Mouse (Mus musculus) limb, embryonic 13.5 days (tissue): ENCODE data around the gene Tlk1. TPM values are rescaled to one million over a fixed set of nuclear protein-coding genes. Genes with fewer than 3 reads are reported as not detected.

Source experiments
- ATAC-seq: fragments of 200-750 bp; cut with Nextera tagmentation; 2 replicates; pipeline ENCODE4 v1.8.0; 2017; ENCODE audit warnings: low read depth, moderate number of reproducible peaks, moderate TSS enrichment; ENCODE audit not compliant: low FRiP score
- H3K27ac ChIP-seq: fragments of 300-500 bp; sonication (generic); 2 replicates; pipeline ENCODE4 v1.5.1; 2015; ENCODE audit warnings: inconsistent platforms, mild to moderate bottlenecking, moderate library complexity
- H3K27me3 ChIP-seq: fragments of 300-500 bp; sonication (generic); 2 replicates; pipeline ENCODE4 v1.6.1; 2015; ENCODE audit warnings: mild to moderate bottlenecking, inconsistent platforms
- H3K36me3 ChIP-seq: fragments of 300-500 bp; sonication (generic); 2 replicates; pipeline ENCODE4 v1.6.1; 2015; ENCODE audit warnings: inconsistent platforms, mild to moderate bottlenecking, moderate library complexity
- H3K4me1 ChIP-seq: fragments of 300-500 bp; sonication (generic); 2 replicates; pipeline ENCODE4 v1.6.1; 2015; ENCODE audit warnings: inconsistent platforms
- H3K4me2 ChIP-seq: fragments of 300-500 bp; sonication (generic); replicated peaks from 2 replicates; pipeline ENCODE4 v1.6.1; 2015; ENCODE audit warnings: inconsistent platforms, mild to moderate bottlenecking, moderate library complexity
- H3K4me3 ChIP-seq: fragments of 300-500 bp; sonication (generic); 2 replicates; pipeline ENCODE4 v1.5.1; 2015; ENCODE audit warnings: moderate library complexity, mild to moderate bottlenecking, inconsistent platforms
- H3K9ac ChIP-seq: fragments of 300-500 bp; sonication (generic); 2 replicates; pipeline ENCODE4 v1.6.1; 2015; ENCODE audit warnings: mild to moderate bottlenecking, inconsistent platforms
- H3K9me3 ChIP-seq: fragments of 300-500 bp; sonication (generic); 2 replicates; pipeline ENCODE4 v1.6.1; 2016; ENCODE audit warnings: inconsistent platforms
- whole genome bisulfite sequencing: fragments of 180-500 bp; shearing (Covaris S2); methylation state at CpG from one replicate; pipeline ENCODE4 v1.1.7; 2015; 5-methylcytosine and 5-hydroxymethylcytosine counted together
- polyA plus RNA-seq: library from polyadenylated mRNA; unstranded; fragments of >200 nt; fragmentation: Nextera tagmentation; extraction: Ambion mirVana; gene quantifications from 2 replicates; pipeline ENCODE4 v1.2.1, GENCODE M21; 2015

Gene Tlk1
- polyA plus RNA-seq, 1 experiment from 2014 or later = 30.6 TPM

DNA sequence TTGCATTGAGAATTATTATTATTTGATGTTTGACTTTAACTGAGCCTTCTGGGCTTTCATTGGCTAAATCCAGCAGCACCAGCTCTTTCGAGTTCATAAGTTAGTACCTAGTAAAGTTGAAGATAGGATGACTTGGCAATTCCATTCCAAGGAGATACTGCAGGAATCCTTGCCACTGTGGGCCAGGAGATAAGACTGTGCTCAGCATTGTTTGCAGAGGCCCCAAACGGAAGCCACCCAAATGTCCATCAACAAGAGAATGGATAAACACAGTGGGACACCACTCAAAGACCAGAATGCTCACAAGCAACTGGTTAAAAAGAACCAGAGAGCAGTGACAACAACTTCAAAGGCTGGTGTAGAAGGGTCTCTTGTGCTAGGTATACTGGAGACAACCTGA lies 5.2 kb upstream of the Tlk1 start:
- Histone ChIP-seq H3K9me3 (no peaks in the 10 kb centered on the region), H3K36me3 (no peaks in the 10 kb centered on the region), H3K27me3 (no peaks in the 10 kb centered on the region), H3K27ac (no peak overlapping the region), H3K4me2 (no peak overlapping the region), H3K4me1 (no peaks in the 10 kb centered on the region), H3K9ac (no peak overlapping the region), H3K4me3 (no peak overlapping the region)
- WGBS = 66% methylated on average over 2 of the region's 2 CpGs
- no peak for ATAC-seq

DNA sequence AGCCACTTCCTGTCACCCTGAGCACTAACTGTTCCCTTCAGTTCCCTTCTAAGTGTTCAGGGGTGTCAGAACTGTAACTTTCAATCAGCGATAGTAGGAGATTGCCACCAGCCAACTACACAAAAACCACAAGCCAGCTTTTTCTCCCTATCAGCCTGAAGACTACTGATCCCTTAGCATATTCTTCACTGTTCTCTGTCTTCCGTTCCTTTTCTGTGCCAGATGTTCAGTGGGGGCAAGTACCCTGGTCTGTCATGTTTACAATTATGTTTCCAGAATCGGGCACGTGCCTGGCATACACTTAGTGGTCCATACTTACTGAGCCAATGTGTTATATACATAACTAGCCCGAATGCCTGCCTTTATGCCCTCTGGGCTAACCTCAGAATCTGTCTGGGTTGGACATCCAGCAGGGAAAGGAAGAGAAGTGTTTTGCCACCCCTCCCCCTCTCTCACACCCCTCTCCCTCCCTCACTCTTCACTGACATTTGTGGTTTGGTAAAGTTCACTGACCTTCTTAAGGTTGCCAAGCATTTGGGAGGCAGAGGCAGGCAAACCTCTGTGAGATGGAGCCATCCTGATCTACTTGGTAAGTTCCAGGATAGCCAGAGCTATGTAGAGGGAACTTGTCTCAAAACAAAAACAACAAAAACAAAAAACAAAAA lies 4.5 kb upstream of the Tlk1 start:
- H3K27me3 ChIP-seq = no peaks in the 10 kb centered on the region
- WGBS = 83% methylated on average over 5 of the region's 5 CpGs
- ATAC-seq = no peak
- H3K9ac ChIP-seq = no peak overlapping the region
- H3K4me2 ChIP-seq = no peak overlapping the region
- H3K4me3 ChIP-seq = no peak overlapping the region
- H3K36me3 ChIP-seq = no peaks in the 10 kb centered on the region
- H3K27ac ChIP-seq = no peak overlapping the region
- no peaks in the 10 kb centered on the region for H3K9me3 ChIP-seq
- no peaks in the 10 kb centered on the region for H3K4me1 ChIP-seq

DNA sequence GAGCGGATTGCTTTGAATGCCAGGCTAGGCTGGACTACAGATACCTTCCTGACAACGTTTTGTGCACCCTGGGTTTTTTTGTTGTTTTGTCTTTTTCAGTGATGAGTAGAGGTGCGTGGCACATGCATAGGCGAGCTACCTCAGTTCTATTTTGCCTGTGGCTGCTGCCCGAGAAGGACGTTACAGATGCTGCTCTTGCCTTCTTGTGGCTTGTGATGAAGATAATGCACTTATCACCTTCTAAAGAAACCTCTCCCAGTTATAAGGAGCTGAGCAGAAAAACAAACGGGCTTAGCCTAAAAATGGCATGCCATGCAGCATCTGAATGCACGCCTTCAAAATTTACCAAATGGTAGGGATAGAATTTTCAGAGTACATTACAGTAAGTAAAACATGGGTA lies 2.3 kb upstream of the Tlk1 start:
- H3K36me3 ChIP-seq = no peaks in the 10 kb centered on the region
- peaks cover 7% of the 10 kb centered on the region for H3K4me1 ChIP-seq
- H3K9me3 ChIP-seq = no peaks in the 10 kb centered on the region
- 88% methylated on average over 8 of the region's 8 CpGs for WGBS
- H3K27ac ChIP-seq = no peak overlapping the region
- H3K27me3 ChIP-seq = no peaks in the 10 kb centered on the region
- H3K9ac ChIP-seq = no peak overlapping the region
- no peak overlapping the region for H3K4me3 ChIP-seq
- no peak overlapping the region for H3K4me2 ChIP-seq
- no peak for ATAC-seq

DNA sequence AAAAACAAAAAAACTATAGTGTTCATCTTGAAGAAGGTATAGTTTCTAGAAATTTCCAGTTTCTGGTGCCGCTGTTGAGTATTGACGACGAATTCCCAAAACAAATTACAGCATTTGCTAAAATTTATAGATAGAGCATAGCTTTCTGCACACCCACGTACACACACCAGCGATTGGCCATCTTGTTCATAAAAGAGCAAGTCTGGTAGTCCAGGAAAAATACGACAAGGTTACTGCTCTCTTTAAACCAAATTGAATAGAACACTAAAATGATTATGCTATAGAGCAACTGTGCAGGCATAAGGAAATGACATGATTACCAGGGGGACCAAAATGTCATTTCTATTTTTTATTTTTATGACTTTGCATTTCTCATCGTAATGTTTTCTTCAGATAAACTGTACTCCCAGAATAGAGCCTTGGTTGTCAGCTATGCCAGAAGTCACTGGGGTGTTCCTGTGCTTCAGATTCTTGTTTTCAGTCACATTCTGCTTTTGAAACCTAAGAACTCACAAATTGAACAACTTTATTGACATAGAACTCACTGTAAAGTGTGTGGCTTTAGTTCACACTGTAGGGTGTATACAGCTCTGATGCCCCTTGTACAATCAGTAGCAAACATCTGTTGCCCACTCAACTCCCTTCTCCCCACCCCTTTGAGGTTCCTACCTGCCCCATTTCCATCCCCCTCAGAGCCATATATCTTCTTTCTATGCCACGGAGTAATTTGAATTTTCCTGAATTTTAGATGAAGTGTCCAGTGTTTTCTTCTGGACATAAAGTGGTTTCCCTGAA lies 1.1 kb upstream of the Tlk1 start:
- Histone ChIP-seq H3K27ac (no peak overlapping the region), H3K36me3 (no peaks in the 10 kb centered on the region), H3K27me3 (no peaks in the 10 kb centered on the region), H3K9me3 (no peaks in the 10 kb centered on the region), H3K9ac (no peak overlapping the region), H3K4me3 (peak overlapping the region; percentile 22), H3K4me2 (peak overlapping the region; percentile 68), H3K4me1 (peaks cover 11% of the 10 kb centered on the region)
- no peak for ATAC-seq
- 62% methylated on average over 8 of the region's 8 CpGs for WGBS

DNA sequence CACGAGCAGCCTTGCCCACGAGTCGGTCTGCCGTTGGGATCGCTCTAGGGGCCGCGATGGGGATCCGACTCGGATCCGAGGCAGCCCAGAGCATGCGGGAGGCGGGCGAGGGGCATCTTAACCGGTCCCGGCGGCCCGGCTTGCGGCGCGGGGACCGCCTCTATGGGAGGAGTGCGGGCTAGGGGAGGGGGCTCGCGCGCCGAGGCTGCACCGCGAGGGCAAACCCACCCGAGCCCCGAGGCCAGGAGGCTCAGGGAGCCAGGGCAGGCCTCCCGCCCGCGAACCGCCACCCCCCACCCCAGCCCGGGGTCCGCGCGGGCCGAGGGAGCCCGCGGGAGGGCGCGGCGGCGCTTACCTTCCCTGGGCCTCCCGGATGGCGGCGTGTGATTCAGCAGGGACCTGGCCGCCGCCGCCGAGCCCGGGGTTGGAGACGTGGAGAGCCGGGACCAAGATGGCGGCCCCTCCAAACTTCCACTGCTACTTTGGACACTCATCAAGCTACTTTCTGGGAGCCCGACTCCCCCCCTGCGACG lies 624 bp downstream of the Tlk1 start:
- no peaks in the 10 kb centered on the region for H3K9me3 ChIP-seq
- H3K4me3 ChIP-seq = peak overlapping the region; percentile 88
- H3K27ac ChIP-seq = peak overlapping the region; percentile 100
- no peaks in the 10 kb centered on the region for H3K36me3 ChIP-seq
- H3K27me3 ChIP-seq = no peaks in the 10 kb centered on the region
- ATAC-seq = peak; percentile 86
- H3K4me1 ChIP-seq = peaks cover 11% of the 10 kb centered on the region
- H3K9ac ChIP-seq = peak overlapping the region; percentile 98
- WGBS = under 1% methylated on average over 39 of the region's 59 CpGs
- H3K4me2 ChIP-seq = peak overlapping the region; percentile 68

DNA sequence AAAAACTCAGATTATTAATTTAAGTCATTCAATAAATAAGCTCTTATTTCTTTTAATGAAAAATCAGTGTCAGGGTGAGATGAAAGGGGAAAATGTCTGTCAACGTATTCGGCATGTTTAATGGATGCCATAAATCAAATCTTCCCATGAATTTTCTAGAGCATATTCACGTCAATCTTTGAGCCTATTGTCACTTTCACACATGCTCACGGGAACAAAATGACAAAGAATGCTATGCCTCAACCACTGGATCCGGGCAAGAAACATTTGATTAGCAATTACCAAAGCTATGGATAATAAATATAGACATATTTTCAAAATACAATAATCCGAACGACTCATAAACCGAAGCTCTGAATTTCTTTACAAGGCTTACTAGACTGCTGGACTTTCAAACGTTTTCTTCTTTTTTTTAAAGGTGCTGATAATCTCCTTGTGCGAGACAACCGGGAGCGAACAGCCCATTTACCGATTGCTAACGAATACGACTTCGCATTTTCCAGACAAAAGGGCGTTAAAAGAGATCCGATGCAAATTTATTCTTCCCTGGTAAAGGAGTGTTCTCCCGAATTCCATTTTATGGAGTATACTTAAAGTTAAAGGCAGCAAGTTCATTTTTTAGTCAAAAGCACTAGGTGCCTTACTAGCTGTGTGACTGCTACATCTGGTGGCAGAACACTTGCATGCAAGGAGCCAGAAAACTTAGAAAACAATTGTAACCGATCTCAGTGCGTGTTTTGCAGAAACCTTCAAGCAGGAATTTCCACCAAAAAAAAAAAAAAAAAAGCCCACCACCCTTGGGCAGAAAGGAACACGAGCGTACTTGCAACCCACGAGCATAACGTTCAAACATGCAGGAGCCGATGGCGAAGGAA lies 1.4 kb downstream of the Tlk1 start:
- peak overlapping the region; percentile 100 for H3K27ac ChIP-seq
- no peaks in the 10 kb centered on the region for H3K9me3 ChIP-seq
- ATAC-seq = peak; percentile 8; the same call in 1 of the 2 replicates
- H3K4me1 ChIP-seq = peaks cover 11% of the 10 kb centered on the region
- H3K27me3 ChIP-seq = no peaks in the 10 kb centered on the region
- H3K4me2 ChIP-seq = peak overlapping the region; percentile 68
- peak overlapping the region; percentile 98 for H3K9ac ChIP-seq
- H3K36me3 ChIP-seq = no peaks in the 10 kb centered on the region
- under 1% methylated on average over 27 of the region's 27 CpGs for WGBS
- H3K4me3 ChIP-seq = peak overlapping the region; percentile 88

DNA sequence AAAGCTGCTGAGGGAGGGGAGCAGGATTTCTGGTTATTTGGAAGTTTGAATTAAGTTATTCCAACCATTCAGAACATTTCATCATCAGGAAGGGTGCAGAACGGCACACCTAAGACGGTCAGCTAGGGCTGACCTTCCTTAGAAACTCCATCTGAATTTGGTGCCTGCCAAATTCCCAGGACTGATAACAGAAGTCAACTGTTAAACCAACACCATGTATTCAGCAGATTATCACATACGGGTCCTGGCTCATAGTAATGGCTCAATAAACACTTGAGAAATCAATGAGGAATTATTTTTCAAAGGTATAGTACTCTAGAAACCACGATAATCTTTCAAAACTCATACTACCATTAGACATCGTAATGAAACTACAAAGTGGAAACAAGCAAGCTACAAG lies 2.1 kb downstream of the Tlk1 start:
- Histone ChIP-seq H3K27ac (no peak overlapping the region), H3K4me3 (peak overlapping the region; percentile 88), H3K4me2 (peak overlapping the region; percentile 68), H3K9me3 (no peaks in the 10 kb centered on the region), H3K27me3 (no peaks in the 10 kb centered on the region), H3K36me3 (no peaks in the 10 kb centered on the region), H3K4me1 (peaks cover 11% of the 10 kb centered on the region), H3K9ac (no peak overlapping the region)
- no peak for ATAC-seq
- 43% methylated on average over 5 of the region's 5 CpGs for WGBS

DNA sequence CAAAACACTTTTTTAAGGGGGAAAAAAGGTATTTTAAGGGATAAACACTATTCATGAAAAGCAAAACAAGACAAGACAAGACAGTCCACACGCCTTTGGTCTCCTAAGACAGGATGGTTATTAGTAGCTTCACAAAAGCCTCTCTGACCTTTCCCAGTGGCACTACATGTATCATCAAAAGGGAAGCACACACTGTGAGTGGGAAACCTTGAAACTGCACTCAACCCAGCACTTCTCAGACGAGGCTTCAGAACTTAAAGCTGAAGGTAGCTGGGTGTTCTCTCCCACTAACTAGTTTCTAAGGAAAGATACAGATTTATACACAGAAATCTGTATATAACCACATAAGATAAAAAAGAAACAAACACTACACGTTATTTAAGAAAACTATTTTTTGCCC lies 8.6 kb downstream of the Tlk1 start:
- 64% methylated on average over 3 of the region's 3 CpGs for WGBS
- no peak overlapping the region for H3K9ac ChIP-seq
- ATAC-seq = no peak
- no peaks in the 10 kb centered on the region for H3K27me3 ChIP-seq
- no peak overlapping the region for H3K4me2 ChIP-seq
- no peak overlapping the region for H3K27ac ChIP-seq
- H3K36me3 ChIP-seq = no peaks in the 10 kb centered on the region
- no peaks in the 10 kb centered on the region for H3K9me3 ChIP-seq
- H3K4me1 ChIP-seq = peaks cover under 1% of the 10 kb centered on the region; the same call in 1 of the 2 replicates
- no peak overlapping the region for H3K4me3 ChIP-seq

DNA sequence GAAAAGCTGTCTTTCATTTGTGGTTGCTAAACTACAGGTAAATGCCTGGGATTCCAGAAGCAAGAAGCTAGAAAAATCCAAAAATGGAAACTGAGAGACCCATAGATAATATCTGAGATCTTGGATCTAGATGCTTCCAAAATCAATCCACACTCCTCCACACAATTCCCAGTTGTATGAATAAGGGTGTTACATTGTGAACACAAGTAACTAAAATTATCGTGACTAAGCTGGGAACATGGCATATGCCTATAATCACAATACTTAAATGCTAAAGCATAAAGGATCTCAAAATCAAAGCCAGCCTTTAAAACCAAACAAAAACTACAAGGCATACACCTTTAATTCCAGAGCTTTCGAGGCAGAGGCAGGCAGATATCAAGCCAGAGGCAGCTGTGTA lies 9.5 kb downstream of the Tlk1 start:
- ATAC-seq = no peak
- Histone ChIP-seq H3K9ac (no peak overlapping the region), H3K27me3 (no peaks in the 10 kb centered on the region), H3K36me3 (no peaks in the 10 kb centered on the region), H3K27ac (no peak overlapping the region), H3K4me1 (0 out of 2 replicates have a peak, but pooled peaks cover 3% of the 10 kb centered on the region), H3K4me2 (no peak overlapping the region), H3K9me3 (no peaks in the 10 kb centered on the region), H3K4me3 (no peak overlapping the region)
- WGBS = 83% methylated on average over 2 of the region's 2 CpGs

DNA sequence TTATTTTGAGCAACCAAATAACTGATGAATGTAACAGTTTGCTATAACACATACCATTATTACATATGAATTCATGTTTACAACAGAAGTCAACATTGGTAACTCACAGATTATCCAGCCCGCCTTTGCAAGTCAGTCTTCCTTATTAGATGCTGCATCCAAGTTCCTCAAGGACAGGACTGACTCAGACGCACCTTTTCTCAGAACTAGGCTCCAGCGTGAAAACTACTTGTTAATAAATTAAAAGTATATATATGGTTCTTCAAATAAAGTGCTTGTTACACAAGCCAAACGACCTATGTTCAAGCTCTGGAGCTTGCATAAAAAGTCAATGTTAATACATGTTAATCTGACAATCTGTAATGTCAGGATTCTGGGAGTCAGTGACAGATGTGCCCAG lies 11.9 kb downstream of the Tlk1 start:
- H3K27me3 ChIP-seq = no peaks in the 10 kb centered on the region
- no peak overlapping the region for H3K4me3 ChIP-seq
- no peak overlapping the region for H3K4me2 ChIP-seq
- no peaks in the 10 kb centered on the region for H3K36me3 ChIP-seq
- no peak overlapping the region for H3K27ac ChIP-seq
- H3K9me3 ChIP-seq = no peaks in the 10 kb centered on the region
- H3K9ac ChIP-seq = no peak overlapping the region
- 0 out of 2 replicates have a peak, but pooled peaks cover 8% of the 10 kb centered on the region for H3K4me1 ChIP-seq
- WGBS = 76% methylated on average over 4 of the region's 4 CpGs
- ATAC-seq = no peak

DNA sequence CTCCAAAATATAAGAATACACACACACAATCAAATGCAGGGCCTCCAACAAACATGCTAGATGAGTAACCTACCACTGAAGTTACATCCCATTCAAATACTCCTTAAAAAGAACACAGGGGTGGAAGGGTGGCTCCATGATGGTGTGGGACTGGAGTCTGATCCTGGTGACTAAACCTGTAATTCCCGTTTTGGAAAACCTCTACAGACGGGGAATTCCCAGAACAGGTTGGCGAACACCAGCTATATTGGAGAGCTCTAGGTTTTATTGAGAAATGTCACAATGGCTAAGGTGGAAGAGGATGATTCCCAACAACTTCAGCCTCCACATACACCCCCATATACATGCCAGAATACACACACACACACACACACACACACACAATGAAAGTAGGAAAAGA lies 14.1 kb downstream of the Tlk1 start:
- Histone ChIP-seq H3K9me3 (no peaks in the 10 kb centered on the region), H3K4me3 (no peak overlapping the region), H3K36me3 (no peaks in the 10 kb centered on the region), H3K27me3 (no peaks in the 10 kb centered on the region), H3K4me1 (0 out of 2 replicates have a peak, but pooled peaks cover 8% of the 10 kb centered on the region), H3K4me2 (no peak overlapping the region), H3K9ac (no peak overlapping the region), H3K27ac (no peak overlapping the region)
- no peak for ATAC-seq
- 77% methylated on average over 3 of the region's 3 CpGs for WGBS

DNA sequence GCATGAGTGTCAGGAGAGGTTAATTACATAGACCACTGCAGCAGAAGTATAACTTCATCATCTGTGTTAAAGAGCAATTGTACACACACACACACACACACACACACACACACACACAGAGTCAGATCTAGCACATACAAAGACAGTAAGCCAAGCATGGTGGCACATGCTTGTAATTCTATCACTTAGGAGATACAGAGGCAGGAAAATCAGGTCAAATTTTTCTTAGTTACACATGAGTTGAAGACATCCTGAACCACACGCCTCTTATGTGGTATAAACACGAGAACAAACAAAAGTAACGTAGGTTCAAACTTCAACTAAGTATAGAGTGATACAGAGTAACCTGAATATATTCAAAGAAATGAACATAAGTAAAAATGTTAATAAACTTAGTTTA lies 15.6 kb downstream of the Tlk1 start:
- no peak overlapping the region for H3K4me3 ChIP-seq
- 88% methylated on average over 3 of the region's 3 CpGs for WGBS
- peaks cover 7% of the 10 kb centered on the region for H3K36me3 ChIP-seq
- H3K27me3 ChIP-seq = no peaks in the 10 kb centered on the region
- no peak overlapping the region for H3K9ac ChIP-seq
- 0 out of 2 replicates have a peak, but pooled peaks cover 8% of the 10 kb centered on the region for H3K4me1 ChIP-seq
- H3K4me2 ChIP-seq = no peak overlapping the region
- no peaks in the 10 kb centered on the region for H3K9me3 ChIP-seq
- H3K27ac ChIP-seq = no peak overlapping the region
- no peak for ATAC-seq
